Mouse (Mus musculus): Measurements from ENCODE around the gene Cars2.
"Not testable (repeated sequence)": the region's sequence is repeated elsewhere in the genome, so short reads cannot be mapped to it uniquely, and the experiment has no call there.

The Cars2 gene

GRCm38 (mm10) chr8:11473072-11473471 is 77.5 kb downstream of the Cars2 start:
- no peak for DNase-seq (ENCODE audit: low spot score)

- no peak for DNase-seq (ENCODE audit: low spot score)
Measured at GRCm38 (mm10) chr8:11471309-11471708, 79.3 kb downstream of the Cars2 start.

- DNase-seq (ENCODE audit: low spot score), result no peak
Measured at GRCm38 (mm10) chr8:11470694-11471093, 79.9 kb downstream of the Cars2 start.

GRCm38 (mm10) chr8:11469095-11469494 is 81.5 kb downstream of the Cars2 start:
- DNase-seq (ENCODE audit: low spot score), result no peak

- DNase-seq (ENCODE audit: low spot score), result not testable (repeated sequence)
Measured at GRCm38 (mm10) chr8:11466528-11466927, 84.1 kb downstream of the Cars2 start.

- DNase-seq (ENCODE audit: low spot score), result no peak
Measured at GRCm38 (mm10) chr8:11465619-11466018, 85.0 kb downstream of the Cars2 start.

GRCm38 (mm10) chr8:11464707-11464964 is 85.9 kb downstream of the Cars2 start:
- no peak for DNase-seq (ENCODE audit: low spot score)

Measured in urinary bladder, postnatal 10 days (tissue).